ENCODE assay signal across 30 mouse cellular contexts in genomic region chr11:62107272-62107836, GRCm38 (mm10).
DNase-seq lines count a peak whose midpoint lies in the region; ATAC-seq and TF ChIP-seq lines count a peak whose summit lies in the region.
"Had no signal": no experiment of that assay in that cellular context is flagged by ENCODE, and none has a peak within 500 bp of the region (broad histone marks: within the 10 kb centered on the region; RNA-seq: fewer than 3 reads in every experiment).

No protein-coding gene starts in this region.

- no peaks in the 10 kb centered on the region for H3K36me3 ChIP-seq in intestine, embryonic 15.5 days
- H3K36me3 ChIP-seq in neural tube, embryonic 15.5 days, result no peaks in the 10 kb centered on the region
- H3K36me3 ChIP-seq in forebrain, embryonic 15.5 days, result no peaks in the 10 kb centered on the region
- H3K36me3 ChIP-seq: heart, embryonic 13.5 days; limb, embryonic 10.5 days; limb, embryonic 15.5 days; liver, embryonic 13.5 days; midbrain, embryonic 10.5 days; midbrain, embryonic 15.5 days had no signal

- no peaks in the 10 kb centered on the region for H3K9me3 ChIP-seq in intestine, embryonic 15.5 days
- H3K9me3 ChIP-seq in neural tube, embryonic 15.5 days (replicated peaks), result no peaks in the 10 kb centered on the region
- H3K9me3 ChIP-seq in forebrain, embryonic 15.5 days, result no peaks in the 10 kb centered on the region
- H3K9me3 ChIP-seq: heart, embryonic 13.5 days; limb, embryonic 10.5 days; limb, embryonic 15.5 days; liver, embryonic 13.5 days; midbrain, embryonic 10.5 days; midbrain, embryonic 15.5 days had no signal

- ATAC-seq in intestine, embryonic 15.5 days, result peak; percentile 91
- no peak for ATAC-seq in neural tube, embryonic 15.5 days (ENCODE audit: low FRiP score)
- no peak for ATAC-seq in forebrain, embryonic 15.5 days (replicated peaks)

- TF ChIP-seq CTCF in layer of hippocampus, adult 2 months (conservative IDR thresholded peaks at IDR 0.05), result no peak

- DNase-seq in layer of hippocampus, adult 2 months (ENCODE audit: low spot score in 2 of 2), result no peak
- DNase-seq in layer of hippocampus, adult 9-10 months (ENCODE audit: low spot score), result no peak
- DNase-seq in MEL-GATA-1-ER (ENCODE audit: extremely low read depth, low read depth), result peak; percentile 35
- DNase-seq in adrenal gland, postnatal 10 days, result no peak
- DNase-seq: adrenal gland, postnatal 14 days; B cell, adult 2 months; cerebellum, adult 11-12 months; cerebellum, adult 9-11 months; gastrocnemius, postnatal 10 days; heart, postnatal 10 days; kidney, adult 11 months; kidney, postnatal 14 days; liver, embryonic 13.5 days; lung, adult 18-20 months; lung, postnatal 10 days; spleen, adult 18-20 months; thymus, adult 18-20 months; thymus, postnatal 25 days had no signal

- 67% methylated on average over 2 of the region's 2 CpGs for WGBS in intestine, embryonic 15.5 days
- WGBS in neural tube, embryonic 15.5 days, result 86% methylated on average over 2 of the region's 2 CpGs
- 92% methylated on average over 2 of the region's 2 CpGs for WGBS in forebrain, embryonic 15.5 days

- 0 out of 2 replicates have a peak, but pooled peaks cover 6% of the 10 kb centered on the region for H3K4me1 ChIP-seq in intestine, embryonic 15.5 days (replicated peaks)
- H3K4me1 ChIP-seq in neural tube, embryonic 15.5 days, result no peaks in the 10 kb centered on the region
- H3K4me1 ChIP-seq in forebrain, embryonic 15.5 days, result 0 out of 2 replicates have a peak, but pooled peaks cover 4% of the 10 kb centered on the region
- H3K4me1 ChIP-seq: limb, embryonic 10.5 days; limb, embryonic 15.5 days; midbrain, embryonic 15.5 days had no signal

- H3K27me3 ChIP-seq in intestine, embryonic 15.5 days (replicated peaks), result no peaks in the 10 kb centered on the region
- no peaks in the 10 kb centered on the region for H3K27me3 ChIP-seq in neural tube, embryonic 15.5 days (replicated peaks)
- no peaks in the 10 kb centered on the region for H3K27me3 ChIP-seq in forebrain, embryonic 15.5 days
- H3K27me3 ChIP-seq: heart, embryonic 13.5 days; limb, embryonic 15.5 days; liver, embryonic 13.5 days; midbrain, embryonic 15.5 days had no signal

- peak overlapping the region; percentile 76 for H3K27ac ChIP-seq in layer of hippocampus, adult 2 months
- peak overlapping the region; percentile 60 for H3K27ac ChIP-seq in intestine, embryonic 15.5 days
- peak overlapping the region; percentile 51; the same call in 1 of the 2 replicates for H3K27ac ChIP-seq in neural tube, embryonic 15.5 days (replicated peaks)
- H3K27ac ChIP-seq in forebrain, embryonic 15.5 days (replicated peaks), result no peak overlapping the region
- H3K27ac ChIP-seq: limb, embryonic 10.5 days; limb, embryonic 15.5 days; liver, embryonic 13.5 days; macrophage; stomach, postnatal 0 days had no signal

- H3K4me2 ChIP-seq in intestine, embryonic 15.5 days (replicated peaks), result no peak overlapping the region
- no peak overlapping the region for H3K4me2 ChIP-seq in neural tube, embryonic 15.5 days
- H3K4me2 ChIP-seq in forebrain, embryonic 15.5 days (replicated peaks), result no peak overlapping the region
- H3K4me2 ChIP-seq: heart, embryonic 13.5 days; limb, embryonic 15.5 days; liver, embryonic 13.5 days; midbrain, embryonic 15.5 days had no signal

- H3K9ac ChIP-seq in intestine, embryonic 15.5 days, result no peak overlapping the region
- no peak overlapping the region for H3K9ac ChIP-seq in neural tube, embryonic 15.5 days (replicated peaks)
- H3K9ac ChIP-seq in forebrain, embryonic 15.5 days (replicated peaks), result no peak overlapping the region
- H3K9ac ChIP-seq: forebrain, postnatal 0 days; heart, embryonic 13.5 days; limb, embryonic 15.5 days; liver, embryonic 13.5 days; midbrain, embryonic 15.5 days had no signal

- no peak overlapping the region for H3K4me3 ChIP-seq in layer of hippocampus, adult 2 months
- H3K4me3 ChIP-seq in intestine, embryonic 15.5 days (replicated peaks), result no peak overlapping the region
- no peak overlapping the region for H3K4me3 ChIP-seq in neural tube, embryonic 15.5 days (replicated peaks)
- no peak overlapping the region for H3K4me3 ChIP-seq in forebrain, embryonic 15.5 days
- H3K4me3 ChIP-seq: erythroblast, embryonic 14.5 days; heart, embryonic 13.5 days; limb, embryonic 10.5 days; limb, embryonic 15.5 days; liver, embryonic 13.5 days; midbrain, embryonic 10.5 days; midbrain, embryonic 15.5 days had no signal
